Mouse (Mus musculus): ENCODE results near the gene Nhlrc4.

Nhlrc4 gene

GRCm38 (mm10) chr17:25957586-25958051 is 12.9 kb upstream of the Nhlrc4 start:
- DNase-seq, result no peak

- no peak for DNase-seq
Measured at GRCm38 (mm10) chr17:25956631-25957030, 11.9 kb upstream of the Nhlrc4 start.

GRCm38 (mm10) chr17:25956201-25956600 is 11.4 kb upstream of the Nhlrc4 start:
- no peak for DNase-seq

GRCm38 (mm10) chr17:25955736-25956135 is 11.0 kb upstream of the Nhlrc4 start:
- DNase-seq, result no peak

- DNase-seq, result no peak
Measured at GRCm38 (mm10) chr17:25954671-25955070, 9.9 kb upstream of the Nhlrc4 start.

GRCm38 (mm10) chr17:25953161-25953560 is 8.4 kb upstream of the Nhlrc4 start:
- no peak for DNase-seq

GRCm38 (mm10) chr17:25951803-25952623 is 7.3 kb upstream of the Nhlrc4 start, which contains the start of gene A930017K11Rik:
Gene A930017K11Rik (minus strand): TSS chr17:25952565.
- peak; percentile 18 for DNase-seq

- DNase-seq, result peak; percentile 32
Measured at GRCm38 (mm10) chr17:25951225-25951802, 6.6 kb upstream of the Nhlrc4 start.

- DNase-seq, result no peak
Measured at GRCm38 (mm10) chr17:25950706-25951105, 5.9 kb upstream of the Nhlrc4 start.

GRCm38 (mm10) chr17:25949981-25950380 is 5.2 kb upstream of the Nhlrc4 start:
- DNase-seq, result no peak

- DNase-seq, result no peak
Measured at GRCm38 (mm10) chr17:25948051-25948450, 3.3 kb upstream of the Nhlrc4 start.

GRCm38 (mm10) chr17:25947576-25947975 is 2.8 kb upstream of the Nhlrc4 start:
- DNase-seq, result no peak

- no peak for DNase-seq
Measured at GRCm38 (mm10) chr17:25946891-25947290, 2.1 kb upstream of the Nhlrc4 start.

- DNase-seq, result no peak
Measured at GRCm38 (mm10) chr17:25946349-25946748, 1.6 kb upstream of the Nhlrc4 start.

- no peak for DNase-seq
Measured at GRCm38 (mm10) chr17:25945517-25946155, 875 bp upstream of the Nhlrc4 start.

- no peak for DNase-seq
Measured at GRCm38 (mm10) chr17:25943769-25944168, 992 bp downstream of the Nhlrc4 start.

GRCm38 (mm10) chr17:25943221-25943620 is 1.5 kb downstream of the Nhlrc4 start:
- no peak for DNase-seq

GRCm38 (mm10) chr17:25942597-25943151 is 2.1 kb downstream of the Nhlrc4 start:
- DNase-seq, result no peak

GRCm38 (mm10) chr17:25941511-25942241 is 3.1 kb downstream of the Nhlrc4 start:
- peak; percentile 87 for DNase-seq

GRCm38 (mm10) chr17:25934526-25934925 is 10.2 kb downstream of the Nhlrc4 start:
- DNase-seq, result no peak

GRCm38 (mm10) chr17:25925348-25925747 is 19.4 kb downstream of the Nhlrc4 start:
- no peak for DNase-seq

- DNase-seq, result peak; percentile 15
Measured at GRCm38 (mm10) chr17:25922120-25922519, 22.6 kb downstream of the Nhlrc4 start.

Data from lung, postnatal 10 days (tissue).